Mouse (Mus musculus) thymus, postnatal 10 days (tissue): ENCODE data around the gene Slamf8.

Source experiments
- DNase-seq, 2 experiments: peaks; one replicate each; pipeline ENCODE4 v3.0.0; 2021; ENCODE audit warnings: low spot score in 2 of 2

The Slamf8 gene

DNA sequence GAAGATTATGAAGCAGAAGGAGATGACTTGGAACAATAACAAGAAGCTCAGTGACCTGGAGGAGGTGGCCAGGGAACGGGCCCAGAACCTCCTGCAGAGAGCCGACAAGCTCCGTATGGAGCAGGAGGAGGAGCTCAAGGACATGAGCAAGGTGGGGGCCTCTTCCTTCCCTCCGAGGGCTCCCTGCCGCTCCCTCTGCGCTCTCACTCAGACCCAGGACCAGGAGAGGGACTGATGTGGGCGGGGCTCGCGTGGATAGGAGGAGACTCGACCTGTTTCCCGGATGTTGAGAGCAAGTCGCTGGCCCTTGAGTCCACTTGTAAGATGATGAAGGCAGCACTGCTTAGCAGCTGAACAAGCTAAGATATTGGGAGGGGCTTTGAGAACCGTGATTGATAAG is 57.8 kb downstream of the Slamf8 start:
- no peak for DNase-seq
